Mouse (Mus musculus): ENCODE data around the gene Lnp1.
A peak's percentile ranks its signal among the peaks of the same experiment; 100 is the strongest.
"Not testable (repeated sequence)": the region's sequence is repeated elsewhere in the genome, so short reads cannot be mapped to it uniquely, and the experiment has no call there.

The Lnp1 gene

GRCm38 (mm10) chr16:56928023-56928422 is at the start of gene Lnp1:
Gene Lnp1 (minus strand): TSS chr16:56928061.
- DNase-seq = no peak

DNA sequence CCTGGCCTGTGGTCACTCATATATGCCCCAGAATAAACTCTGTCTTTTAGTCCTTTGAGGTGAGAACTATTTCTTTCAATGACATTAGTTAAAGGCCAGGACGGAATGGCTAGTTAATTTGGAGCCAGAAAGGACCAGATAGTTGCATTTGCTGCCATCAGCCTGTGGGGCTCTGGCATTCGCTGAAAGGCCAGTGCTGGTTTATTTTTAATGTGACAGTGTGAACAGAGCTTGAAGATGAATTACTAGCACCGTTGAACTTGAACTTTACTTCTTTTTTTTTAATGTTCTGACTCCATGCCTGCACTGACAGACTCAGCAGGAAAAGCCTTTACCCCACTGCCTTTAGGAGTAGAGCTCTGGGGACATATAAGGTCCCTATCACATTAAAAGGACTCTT is 46.8 kb upstream of the Lnp1 start:
- DNase-seq = no peak

- DNase-seq = not testable (repeated sequence)
Measured at GRCm38 (mm10) chr16:56958311-56958710, 30.4 kb upstream of the Lnp1 start.

DNA sequence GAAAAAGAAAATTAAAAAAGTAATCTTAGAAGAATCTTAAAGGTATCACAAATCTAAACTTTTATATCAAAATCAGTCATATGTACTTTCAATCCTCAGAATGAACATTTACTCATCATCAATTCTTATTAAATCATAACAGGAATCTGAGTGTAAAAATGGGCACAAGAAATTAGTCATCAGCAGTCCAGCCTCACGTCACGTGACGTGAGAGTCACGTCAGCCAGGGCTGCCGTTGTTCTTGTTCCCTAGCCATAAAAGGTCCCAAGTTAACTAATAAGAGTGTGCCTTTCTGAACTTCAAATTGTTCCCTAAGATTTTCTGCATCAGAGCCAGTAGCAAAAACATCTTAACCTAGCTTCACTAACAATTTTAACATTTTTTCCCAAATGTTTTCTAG is 21.2 kb upstream of the Lnp1 start:
- DNase-seq = no peak

- no peak for DNase-seq
Measured at GRCm38 (mm10) chr16:56942341-56942740, 14.5 kb upstream of the Lnp1 start.

GRCm38 (mm10) chr16:56920102-56920657 is 7.7 kb downstream of the Lnp1 start:
- DNase-seq = peak; percentile 36

GRCm38 (mm10) chr16:56917230-56917629 is 10.6 kb downstream of the Lnp1 start:
- no peak for DNase-seq

GRCm38 (mm10) chr16:56908986-56909385 is 18.9 kb downstream of the Lnp1 start:
- peak; percentile 41 for DNase-seq

DNA sequence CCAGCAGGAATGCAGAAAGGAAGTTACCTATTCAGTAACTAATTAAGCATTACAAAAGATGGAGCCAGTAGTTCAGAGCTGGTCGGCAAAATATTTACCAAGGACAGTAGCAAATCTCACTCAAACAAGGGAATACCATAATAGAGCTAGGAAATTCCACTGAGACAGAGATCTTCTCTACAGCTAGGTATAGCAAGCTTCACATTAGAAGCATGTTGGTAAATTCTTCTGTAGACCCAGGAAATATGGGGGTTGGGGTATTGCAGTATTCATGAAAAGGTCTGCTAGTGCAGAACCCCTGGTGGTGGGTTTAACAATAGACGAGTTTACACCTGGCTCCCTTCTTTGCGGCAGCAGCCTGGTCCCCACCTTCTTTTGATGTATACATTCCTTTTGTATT is 25.7 kb downstream of the Lnp1 start:
- not testable (repeated sequence) for DNase-seq

DNA sequence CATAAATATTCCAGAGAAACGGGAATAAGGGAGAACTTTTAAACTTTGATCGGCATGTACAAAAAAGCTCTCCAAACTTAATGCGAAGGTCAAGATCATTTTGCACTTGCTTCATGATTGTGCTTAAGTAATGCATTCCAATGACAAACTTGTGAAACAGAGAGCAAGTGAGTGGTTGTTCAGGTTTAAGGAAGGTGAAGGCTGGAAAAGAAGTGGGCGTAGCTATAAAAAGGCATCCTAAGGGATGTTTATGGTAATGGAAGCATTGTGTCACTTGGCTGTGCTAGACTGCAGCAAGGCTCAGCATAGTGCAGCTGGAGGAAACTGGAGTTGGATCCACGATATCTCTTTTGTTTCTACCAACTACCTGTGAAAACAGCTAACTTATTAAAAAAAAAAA is 36.3 kb downstream of the Lnp1 start:
- DNase-seq = no peak

DNA sequence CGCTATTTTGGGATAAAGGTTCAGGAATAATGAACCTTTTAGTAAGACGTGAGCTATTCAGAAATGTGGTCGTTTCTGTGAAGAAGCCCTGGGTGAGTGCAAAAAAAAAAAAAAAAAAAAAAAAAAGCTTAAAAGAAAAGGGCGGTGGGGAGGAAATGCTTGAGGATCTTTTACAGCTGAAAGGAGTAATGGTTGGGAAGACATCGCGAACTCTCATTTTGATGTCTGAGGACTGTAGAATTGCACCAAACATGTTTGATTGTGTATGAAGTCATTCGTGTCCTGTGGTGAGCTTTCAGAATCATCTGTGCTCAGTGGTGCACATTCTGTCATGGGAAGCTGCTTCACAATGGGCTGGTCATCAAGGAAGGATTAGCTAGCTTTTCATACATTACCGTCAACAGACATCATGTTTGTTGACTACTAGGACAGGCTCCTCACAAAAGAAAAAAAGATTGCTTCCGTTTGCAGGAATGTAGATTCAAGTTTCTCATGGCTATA is 41.2 kb downstream of the Lnp1 start:
- DNase-seq = no peak

GRCm38 (mm10) chr16:56885824-56886615 is 41.8 kb downstream of the Lnp1 start, which contains the start of gene Tmem45a:
Gene Tmem45a (minus strand): TSS chr16:56886166.
- DNase-seq = peak; percentile 87

GRCm38 (mm10) chr16:56884811-56885210 is 43.0 kb downstream of the Lnp1 start:
- DNase-seq = peak; percentile 29

- DNase-seq = no peak
Measured at GRCm38 (mm10) chr16:56873410-56873809, 54.5 kb downstream of the Lnp1 start.

GRCm38 (mm10) chr16:56870458-56870857 is 57.4 kb downstream of the Lnp1 start:
- DNase-seq = peak; percentile 14

- DNase-seq = no peak
Measured at GRCm38 (mm10) chr16:56868361-56868760, 59.5 kb downstream of the Lnp1 start.

DNA sequence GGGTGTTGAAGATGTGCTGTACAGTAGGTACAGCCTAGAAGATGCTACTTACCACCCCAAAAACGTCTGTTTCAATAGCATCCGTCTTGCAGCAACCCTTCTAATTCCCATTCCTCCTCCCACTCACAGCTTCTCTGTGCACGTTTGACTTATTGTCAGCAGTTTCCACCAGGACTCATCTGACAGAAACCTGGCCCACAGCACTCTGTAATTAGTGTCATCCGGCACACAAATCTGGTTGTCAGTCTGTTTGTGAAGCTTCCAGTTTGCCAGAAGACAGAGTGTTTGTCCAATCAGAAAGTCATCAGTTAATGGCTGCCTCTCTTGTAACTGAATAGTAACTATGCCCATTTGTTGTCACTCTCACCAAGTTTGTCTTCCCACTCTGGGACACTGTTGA is 60.3 kb downstream of the Lnp1 start:
- no peak for DNase-seq

Data from lung, postnatal 36 days (tissue).